Comparison of ENCODE assay signal across 16 mouse cellular contexts in genomic region chr1:72936231-72936630, GRCm38 (mm10).
DNase-seq lines count a peak whose midpoint lies in the region; ATAC-seq and TF ChIP-seq lines count a peak whose summit lies in the region.
"Had no signal": no experiment of that assay in that cellular context is flagged by ENCODE, and none has a peak within 500 bp of the region (broad histone marks: within the 10 kb centered on the region; RNA-seq: fewer than 3 reads in every experiment).

No protein-coding gene starts in this region.

- no peaks in the 10 kb centered on the region for H3K27me3 ChIP-seq in heart, embryonic 13.5 days (replicated peaks)
- H3K27me3 ChIP-seq in myocyte (ENCODE audit: control insufficient read depth, insufficient read depth, insufficient read length) = no peaks in the 10 kb centered on the region
- H3K27me3 ChIP-seq: forebrain, embryonic 13.5 days; hindbrain, embryonic 15.5 days had no signal

- no peak overlapping the region for H3K4me3 ChIP-seq in heart, embryonic 13.5 days
- no peak overlapping the region for H3K4me3 ChIP-seq in myocyte
- H3K4me3 ChIP-seq: embryonic facial prominence, embryonic 10.5 days; forebrain, embryonic 13.5 days; hindbrain, embryonic 15.5 days had no signal

- H3K9ac ChIP-seq in heart, embryonic 13.5 days = no peak overlapping the region
- H3K9ac ChIP-seq: forebrain, embryonic 13.5 days; forebrain, postnatal 0 days; hindbrain, embryonic 15.5 days had no signal

- H3K36me3 ChIP-seq in heart, embryonic 13.5 days = no peaks in the 10 kb centered on the region
- no peaks in the 10 kb centered on the region for H3K36me3 ChIP-seq in myocyte (ENCODE audit: control insufficient read depth, insufficient read depth)
- H3K36me3 ChIP-seq: embryonic facial prominence, embryonic 10.5 days; G1E; hindbrain, embryonic 15.5 days had no signal

- TF ChIP-seq POLR2A in myocyte (IDR thresholded peaks at IDR 0.05; ENCODE audit: insufficient read length, low read depth) = no peak

- WGBS in heart, embryonic 13.5 days = 38% methylated on average over 5 of the region's 5 CpGs

- intact Hi-C loops in heart, postnatal 36 days (cut with DNase I) = no loop called here
- intact Hi-C loops in heart, postnatal 14 days (cut with DNase I) = no loop called here

- no peaks in the 10 kb centered on the region for H3K79me2 ChIP-seq in myocyte (ENCODE audit: control insufficient read depth, insufficient read depth)

- ATAC-seq in heart, embryonic 13.5 days (ENCODE audit: extremely low read depth, insufficient number of reproducible peaks, low FRiP score, low TSS enrichment) = no peak
- ATAC-seq: CD4-positive, CD25-positive, alpha-beta regulatory T cell, adult 4 months; forebrain, embryonic 13.5 days; forebrain, postnatal 0 days had no signal

- no peak overlapping the region for H3ac ChIP-seq in myocyte (ENCODE audit: control insufficient read depth, insufficient read length)

- H3K4me1 ChIP-seq in heart, embryonic 13.5 days = peaks cover 20% of the 10 kb centered on the region
- H3K4me1 ChIP-seq: forebrain, embryonic 13.5 days; hindbrain, embryonic 15.5 days had no signal

- H3K27ac ChIP-seq in heart, embryonic 13.5 days (replicated peaks) = peak overlapping the region; percentile 53; the same call in 1 of the 2 replicates
- H3K27ac ChIP-seq: embryonic facial prominence, embryonic 10.5 days; forebrain, embryonic 13.5 days; hindbrain, embryonic 15.5 days had no signal

- peak; percentile 55 for DNase-seq in heart, adult 11 months
- DNase-seq in heart, postnatal 36 days = no peak
- DNase-seq in heart, postnatal 14 days = no peak
- DNase-seq in A20 (ENCODE audit: low read depth, low spot score) = peak; percentile 1
- DNase-seq: adrenal gland, adult 8-10 months; adrenal gland, postnatal 36 days; B cell, adult 2 months; forebrain, postnatal 0 days; gastrocnemius, postnatal 36 days had no signal

- H3K4me2 ChIP-seq in heart, embryonic 13.5 days = no peak overlapping the region
- H3K4me2 ChIP-seq in myocyte (ENCODE audit: low read depth) = peak overlapping the region; percentile 43
- H3K4me2 ChIP-seq: forebrain, embryonic 13.5 days; hindbrain, embryonic 15.5 days had no signal

- H3K9me3 ChIP-seq in heart, embryonic 13.5 days = no peaks in the 10 kb centered on the region
- H3K9me3 ChIP-seq: embryonic facial prominence, embryonic 10.5 days; forebrain, embryonic 13.5 days; G1E; hindbrain, embryonic 15.5 days had no signal

TF ChIP-seq in myocyte, 11 proteins besides CTCF, POLR2A, EP300 and RAD21:
- TF ChIP-seq MYOD1 (IDR thresholded peaks at IDR 0.05; ENCODE audit: control insufficient read depth in 1 of 3, insufficient read length in 2 of 3, low read depth in 2 of 3) = no peak
- TF ChIP-seq CEBPB (IDR thresholded peaks at IDR 0.05; ENCODE audit: insufficient read depth, poor library complexity, severe bottlenecking) = no peak
- no peak for TF ChIP-seq REST (IDR thresholded peaks at IDR 0.05; ENCODE audit: insufficient read depth, insufficient read length)
- TF ChIP-seq MAX (IDR thresholded peaks at IDR 0.05; ENCODE audit: low read depth) = no peak
- TF ChIP-seq USF1 (IDR thresholded peaks at IDR 0.05; ENCODE audit: low read depth) = no peak
- TF ChIP-seq TCF12 (IDR thresholded peaks at IDR 0.05; ENCODE audit: insufficient read depth, poor library complexity, severe bottlenecking) = no peak
- TF ChIP-seq MYOG (IDR thresholded peaks at IDR 0.05; ENCODE audit: control insufficient read depth in 1 of 3, insufficient read depth in 1 of 3, insufficient read length in 2 of 3, low read depth in 2 of 3) = no peak
- no peak for TF ChIP-seq POLR2AphosphoS2 (IDR thresholded peaks at IDR 0.05; ENCODE audit: insufficient read length, low read depth)
- TF ChIP-seq SRF (IDR thresholded peaks at IDR 0.05; ENCODE audit: control insufficient read depth, insufficient read length, low read depth) = no peak

Comparison
In these comparisons a context has a peak if more than half of its experiments do, and no peak if none do; other contexts are left out.
1. DNase-seq: peak in heart, adult 11 months (single experiment) and A20 (single experiment); none in heart, postnatal 36 days (0 of 2) and heart, postnatal 14 days (0 of 2).